Comparison of ENCODE assay signal across 18 mouse cellular contexts in genomic region chr2:168579601-168580130, GRCm38 (mm10). TPM values are rescaled to one million over a fixed set of nuclear protein-coding genes. Genes with fewer than 3 reads are reported as not detected.
DNase-seq lines count a peak whose midpoint lies in the region; ATAC-seq and TF ChIP-seq lines count a peak whose summit lies in the region.
"Had no signal": no experiment of that assay in that cellular context is flagged by ENCODE, and none has a peak within 500 bp of the region (broad histone marks: within the 10 kb centered on the region; RNA-seq: fewer than 3 reads in every experiment).

No protein-coding gene starts in this region.

- no peak overlapping the region for H3K4me3 ChIP-seq in kidney, embryonic 14.5 days (ENCODE audit: low read length)
- no peak overlapping the region for H3K4me3 ChIP-seq in heart, postnatal 0 days (ENCODE audit: low read depth, low read length)
- H3K4me3 ChIP-seq in stomach, embryonic 16.5 days (replicated peaks; ENCODE audit: low read length) = no peak overlapping the region
- H3K4me3 ChIP-seq: embryonic facial prominence, embryonic 13.5 days; intestine, embryonic 15.5 days; myocyte had no signal

- DNase-seq in heart, adult 11 months = peak; percentile 91
- no peak for DNase-seq in heart, postnatal 25 days (ENCODE audit: low spot score)
- no peak for DNase-seq in kidney, postnatal 4 days
- DNase-seq in heart, postnatal 0 days (ENCODE audit: low spot score) = no peak
- DNase-seq in frontal cortex, postnatal 25 days (ENCODE audit: low spot score in 2 of 2) = no peak
- DNase-seq in urinary bladder, postnatal 14 days (ENCODE audit: low spot score) = no peak
- DNase-seq: adrenal gland, adult 2 months; B cell, adult 2 months; cerebellum, adult 2 months; kidney, postnatal 10 days; layer of hippocampus, adult 9-11 months; spleen, adult 18-20 months had no signal

- no peak overlapping the region for H3K4me2 ChIP-seq in kidney, embryonic 14.5 days (replicated peaks; ENCODE audit: low read depth, low read length)
- no peak overlapping the region for H3K4me2 ChIP-seq in heart, postnatal 0 days (ENCODE audit: low read depth, low read length)
- no peak overlapping the region for H3K4me2 ChIP-seq in stomach, embryonic 16.5 days (ENCODE audit: low read depth, low read length)

- no peaks in the 10 kb centered on the region for H3K27me3 ChIP-seq in kidney, embryonic 14.5 days (ENCODE audit: control insufficient read depth, insufficient read depth, low read length)
- no peaks in the 10 kb centered on the region for H3K27me3 ChIP-seq in heart, postnatal 0 days (ENCODE audit: control insufficient read depth, insufficient read depth, low read length)
- no peaks in the 10 kb centered on the region for H3K27me3 ChIP-seq in stomach, embryonic 16.5 days (ENCODE audit: control insufficient read depth, insufficient read depth, low read length)
- H3K27me3 ChIP-seq: embryonic facial prominence, embryonic 13.5 days; intestine, embryonic 15.5 days had no signal

- WGBS in kidney, embryonic 14.5 days = 77% methylated on average over 15 of the region's 15 CpGs
- 53% methylated on average over 15 of the region's 15 CpGs for WGBS in heart, postnatal 0 days
- 70% methylated on average over 15 of the region's 15 CpGs for WGBS in stomach, embryonic 16.5 days

- TF ChIP-seq EP300 in heart, postnatal 0 days (IDR thresholded peaks at IDR 0.05; ENCODE audit: low read depth) = no peak

- TF ChIP-seq CTCF in heart, postnatal 0 days (IDR thresholded peaks at IDR 0.05; ENCODE audit: low read depth) = no peak

- H3K9me3 ChIP-seq in kidney, embryonic 14.5 days (ENCODE audit: control insufficient read depth, low read length) = no peaks in the 10 kb centered on the region
- no peaks in the 10 kb centered on the region for H3K9me3 ChIP-seq in heart, postnatal 0 days (replicated peaks; ENCODE audit: control insufficient read depth, low read length)
- no peaks in the 10 kb centered on the region for H3K9me3 ChIP-seq in stomach, embryonic 16.5 days (replicated peaks; ENCODE audit: control insufficient read depth, low read length)
- H3K9me3 ChIP-seq: embryonic facial prominence, embryonic 13.5 days; hindbrain, embryonic 10.5 days; intestine, embryonic 15.5 days had no signal

- H3K4me1 ChIP-seq in kidney, embryonic 14.5 days (ENCODE audit: control insufficient read depth, insufficient read depth, low read length) = peaks cover 44% of the 10 kb centered on the region
- peaks cover 59% of the 10 kb centered on the region for H3K4me1 ChIP-seq in heart, postnatal 0 days (ENCODE audit: control insufficient read depth, insufficient read depth)
- peaks cover 45% of the 10 kb centered on the region for H3K4me1 ChIP-seq in stomach, embryonic 16.5 days (ENCODE audit: control insufficient read depth, insufficient read depth, low read length)

- intact Hi-C loops in heart, postnatal 25 days (cut with DNase I) = no loop called here

- H3K27ac ChIP-seq in kidney, embryonic 14.5 days (ENCODE audit: low read depth, low read length) = no peak overlapping the region
- H3K27ac ChIP-seq in heart, postnatal 0 days (ENCODE audit: low read depth) = 0 out of 2 replicates have a peak overlapping the region, but pooled peaks have one; percentile 49
- peak overlapping the region; percentile 44; the same call in 1 of the 2 replicates for H3K27ac ChIP-seq in stomach, embryonic 16.5 days (ENCODE audit: low read length)
- H3K27ac ChIP-seq: intestine, embryonic 15.5 days had no signal

- no peak for ATAC-seq in kidney, embryonic 14.5 days (ENCODE audit: low FRiP score, low TSS enrichment)
- ATAC-seq in heart, postnatal 0 days (ENCODE audit: insufficient read depth, low read depth) = no peak
- ATAC-seq in stomach, embryonic 16.5 days (ENCODE audit: insufficient read depth, low FRiP score) = no peak
- ATAC-seq: intestine, embryonic 15.5 days had no signal

- no peaks in the 10 kb centered on the region for H3K36me3 ChIP-seq in kidney, embryonic 14.5 days (ENCODE audit: control insufficient read depth, insufficient read depth, low read length)
- no peaks in the 10 kb centered on the region for H3K36me3 ChIP-seq in heart, postnatal 0 days (replicated peaks; ENCODE audit: control insufficient read depth, insufficient read depth, low read length)
- H3K36me3 ChIP-seq in stomach, embryonic 16.5 days (ENCODE audit: control insufficient read depth, insufficient read depth, low read length) = no peaks in the 10 kb centered on the region
- H3K36me3 ChIP-seq: embryonic facial prominence, embryonic 13.5 days; hindbrain, embryonic 10.5 days; intestine, embryonic 15.5 days had no signal

- H3K9ac ChIP-seq in kidney, embryonic 14.5 days (ENCODE audit: low read depth, low read length) = 0 out of 2 replicates have a peak overlapping the region, but pooled peaks have one; percentile 7
- H3K9ac ChIP-seq in heart, postnatal 0 days (replicated peaks; ENCODE audit: low read depth, low read length) = no peak overlapping the region; the same call in 1 of the 2 replicates
- H3K9ac ChIP-seq in stomach, embryonic 16.5 days (ENCODE audit: low read length) = peak overlapping the region; percentile 49; the same call in 1 of the 2 replicates
- H3K9ac ChIP-seq: intestine, embryonic 15.5 days had no signal

RNA-seq across cellular contexts. Expression of gene Nfatc2, which starts 21.8 kb away (rescaled TPM):
- total RNA-seq in heart, postnatal 25 days (2021) = 10 to 100 TPM; 16.7 to 20.8 TPM
- polyA plus RNA-seq in kidney, embryonic 14.5 days (2014; fragmentation: Nextera tagmentation; extraction: Ambion mirVana) = 1.7 and 2.7 TPM in 2 replicates
- 7.4 and 10.1 TPM in 2 replicates for total RNA-seq in heart, postnatal 0 days (2014; rRNA removed; ENCODE audit: low replicate concordance)
- polyA plus RNA-seq in heart, postnatal 0 days (2015; fragmentation: Nextera tagmentation; extraction: Ambion mirVana) = 7.3 and 8.2 TPM in 2 replicates
- polyA plus RNA-seq in stomach, embryonic 16.5 days (2015; fragmentation: Nextera tagmentation; extraction: Ambion mirVana) = 3.1 and 3.3 TPM in 2 replicates
